Mouse (Mus musculus) cortical plate, adult 2 months (tissue): Measurements from ENCODE around the gene Pex26.

Experiments
- CTCF ChIP-seq: fragments of 200-500 bp; IDR thresholded peaks from 2 replicates; pipeline ENCODE4 v1.5.1; 2011; ENCODE audit warnings: mild to moderate bottlenecking, control low read depth, low read length; ENCODE audit not compliant: insufficient read depth; ENCODE audit errors: extremely low read depth
- POLR2A ChIP-seq: fragments of 200-500 bp; IDR thresholded peaks from 2 replicates; pipeline ENCODE4 v1.6.1; 2011; ENCODE audit warnings: mild to moderate bottlenecking, low read length, control low read depth; ENCODE audit not compliant: insufficient read depth; ENCODE audit errors: extremely low read depth

GRCm38 (mm10) chr6:121221876-121222597 lies 38.6 kb downstream of the Pex26 start:
- TF ChIP-seq POLR2A = no peak
- no peak for TF ChIP-seq CTCF
